Mouse (Mus musculus) midbrain, embryonic 14.5 days (tissue): ENCODE measurements around the gene Pnck. TPM values are rescaled to one million over a fixed set of nuclear protein-coding genes. Genes with fewer than 3 reads are reported as not detected.

Experiments
- ATAC-seq: fragments of 200-750 bp; cut with Nextera tagmentation; 2 replicates; pipeline ENCODE4 v1.8.0; 2017; ENCODE audit warnings: moderate number of reproducible peaks, moderate library complexity; ENCODE audit not compliant: low FRiP score, low TSS enrichment
- DNase-seq: peaks from one replicate; pipeline ENCODE4 v3.0.0-alpha.2; 2015
- H3K27ac ChIP-seq: fragments of 300-500 bp; sonication (generic); replicated peaks from 2 replicates; pipeline ENCODE4 v1.5.1; 2014; ENCODE audit warnings: mild to moderate bottlenecking, low read depth, low read length, moderate library complexity
- H3K27me3 ChIP-seq: fragments of 300-500 bp; sonication (generic); 2 replicates; pipeline ENCODE4 v1.6.1; 2014; ENCODE audit warnings: low read length, control low read depth, mixed read lengths; ENCODE audit not compliant: control insufficient read depth, insufficient read depth
- H3K36me3 ChIP-seq: fragments of 300-500 bp; sonication (generic); 2 replicates; pipeline ENCODE4 v1.6.1; 2014; ENCODE audit warnings: low read length, control low read depth; ENCODE audit not compliant: control insufficient read depth, insufficient read depth
- H3K4me1 ChIP-seq: fragments of 300-500 bp; sonication (generic); 2 replicates; pipeline ENCODE4 v1.6.1; 2014; ENCODE audit warnings: mild to moderate bottlenecking, antibody characterized with exemption, low read length, control low read depth; ENCODE audit not compliant: control insufficient read depth, insufficient read depth
- H3K4me2 ChIP-seq: fragments of 300-500 bp; sonication (generic); 2 replicates; pipeline ENCODE4 v1.6.1; 2014; ENCODE audit warnings: mild to moderate bottlenecking, low read length, moderate library complexity
- H3K4me3 ChIP-seq: fragments of 300-500 bp; sonication (generic); replicated peaks from 2 replicates; pipeline ENCODE4 v1.5.1; 2014; ENCODE audit warnings: low read depth, low read length
- H3K9ac ChIP-seq: fragments of 300-500 bp; sonication (generic); replicated peaks from 2 replicates; pipeline ENCODE4 v1.6.1; 2014; ENCODE audit warnings: mild to moderate bottlenecking, low read length, moderate library complexity
- H3K9me3 ChIP-seq: fragments of 300-500 bp; sonication (generic); 2 replicates; pipeline ENCODE4 v1.6.1; 2016; ENCODE audit warnings: low read length, control low read depth, mixed read lengths; ENCODE audit not compliant: control insufficient read depth
- WGBS: fragments of 180-500 bp; shearing (Covaris S2); extraction: QIAGEN DNeasy Blood & Tissue Kit; methylation state at CpG from one replicate; pipeline ENCODE4 v1.1.7; 2014; 5-methylcytosine and 5-hydroxymethylcytosine counted together
- polyA plus RNA-seq: library from polyadenylated mRNA; unstranded; fragments of >200 nt; fragmentation: Nextera tagmentation; extraction: Ambion mirVana; gene quantifications from 2 replicates; pipeline ENCODE4 v1.2.1, GENCODE M21; 2014

The Pnck gene
- 138 and 176 TPM in 2 replicates for polyA plus RNA-seq

DNA sequence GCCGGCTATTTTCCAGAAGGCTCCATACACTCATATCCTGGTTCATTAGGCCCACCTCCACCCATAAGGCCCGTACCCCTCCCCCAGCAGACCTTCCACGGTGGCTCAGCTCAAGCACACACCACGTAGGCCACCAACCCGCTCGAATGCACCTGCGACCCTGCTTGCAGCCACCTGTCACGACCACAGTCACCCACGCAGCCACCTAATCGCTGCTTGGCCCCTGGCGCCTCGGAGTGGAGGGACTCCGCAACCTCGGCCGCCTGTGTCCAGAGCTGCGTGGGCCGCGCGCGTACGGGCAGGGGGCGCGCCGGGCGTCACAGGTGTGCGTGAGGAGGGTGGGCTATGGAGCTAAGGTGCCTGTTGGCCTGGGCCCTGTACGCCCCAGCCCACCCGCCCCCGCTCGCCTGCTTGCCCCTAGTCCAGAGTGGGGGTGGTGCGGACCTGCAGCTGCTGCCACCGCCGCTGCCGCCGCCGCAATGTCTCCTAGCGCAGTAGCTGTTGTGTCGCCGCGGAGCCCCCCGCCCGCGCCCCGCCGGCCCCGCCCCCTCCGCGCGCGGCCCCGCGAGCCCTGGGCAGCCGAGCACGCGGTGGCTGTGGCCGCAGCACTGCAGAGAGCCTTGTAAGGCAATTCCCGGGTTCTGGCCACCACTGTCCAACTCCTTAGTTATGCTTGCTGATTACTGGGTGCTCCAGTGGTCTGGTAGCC is at the start of gene Pnck:
Pnck (minus strand) TSS at position 543 of the 709 bp plus-strand sequence.
- H3K27me3 ChIP-seq: no peaks in the 10 kb centered on the region
- H3K9me3 ChIP-seq: no peaks in the 10 kb centered on the region
- H3K4me3 ChIP-seq: peak within 1 kb of the TSS; percentile 48
- peak within 1 kb of the TSS; percentile 57 for H3K4me2 ChIP-seq
- no peaks in the 10 kb centered on the region for H3K36me3 ChIP-seq
- H3K4me1 ChIP-seq: 0 out of 2 replicates have a peak, but pooled peaks cover 5% of the 10 kb centered on the region
- peak; percentile 74 for DNase-seq
- H3K27ac ChIP-seq: peak within 1 kb of the TSS; percentile 60
- ATAC-seq: peak; percentile 74
- 27% methylated on average over 47 of the region's 57 CpGs for WGBS
- peak within 1 kb of the TSS; percentile 49 for H3K9ac ChIP-seq

GRCm38 (mm10) chrX:73700472-73700871 is 40.6 kb upstream of the Pnck start:
- WGBS: 75% methylated on average over 1 of the region's 1 CpGs
- H3K4me2 ChIP-seq: no peak overlapping the region
- no peaks in the 10 kb centered on the region for H3K9me3 ChIP-seq
- no peak overlapping the region for H3K9ac ChIP-seq
- 0 out of 2 replicates have a peak, but pooled peaks cover 10% of the 10 kb centered on the region for H3K36me3 ChIP-seq
- H3K27ac ChIP-seq: no peak overlapping the region
- no peaks in the 10 kb centered on the region for H3K4me1 ChIP-seq
- DNase-seq (peak; percentile 3), ATAC-seq (no peak)
- H3K27me3 ChIP-seq: no peaks in the 10 kb centered on the region
- no peak overlapping the region for H3K4me3 ChIP-seq

DNA sequence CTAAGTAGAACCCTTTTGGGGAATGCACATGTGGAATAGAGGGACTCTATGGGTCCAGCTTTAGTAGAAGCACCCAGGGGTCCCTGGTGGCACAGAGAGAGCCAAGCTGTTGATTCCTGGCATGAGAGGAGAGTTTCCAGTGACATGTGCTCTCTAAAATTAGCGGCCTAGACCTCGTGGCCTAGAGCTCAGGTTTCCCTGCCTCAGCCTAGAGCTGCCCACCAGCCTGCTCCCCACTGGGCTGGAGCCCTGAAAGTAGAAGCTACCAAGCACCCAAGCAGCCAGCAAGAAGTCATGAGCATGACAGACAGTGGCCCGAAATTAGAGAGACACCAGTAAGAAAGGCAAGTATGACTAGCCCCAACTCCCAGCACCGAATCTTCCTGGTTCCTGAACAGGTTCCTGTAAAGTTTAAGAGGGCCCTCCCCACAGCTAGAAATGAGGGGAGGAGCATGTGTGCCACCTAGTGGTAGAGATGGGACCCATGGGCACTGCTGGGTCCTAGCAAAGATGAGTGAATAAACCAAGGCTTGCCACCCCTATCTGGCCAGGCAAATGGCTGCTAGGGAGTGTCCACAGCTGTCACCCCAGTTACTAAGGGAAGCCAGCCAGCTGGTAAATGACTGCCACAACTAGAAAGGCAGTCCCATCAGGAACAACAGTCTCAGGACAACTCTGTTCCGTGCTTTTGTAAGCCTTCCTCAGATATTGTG is 31.2 kb upstream of the Pnck start:
- DNase-seq: peak; percentile 51

GRCm38 (mm10) chrX:73685629-73686028 is 25.7 kb upstream of the Pnck start:
- Histone ChIP-seq H3K4me1 (no peaks in the 10 kb centered on the region), H3K27ac (no peak overlapping the region), H3K4me2 (no peak overlapping the region), H3K9ac (no peak overlapping the region), H3K27me3 (no peaks in the 10 kb centered on the region), H3K4me3 (no peak overlapping the region), H3K36me3 (peaks cover 51% of the 10 kb centered on the region), H3K9me3 (no peaks in the 10 kb centered on the region)
- DNase-seq: no peak
- 85% methylated on average over 3 of the region's 3 CpGs for whole genome bisulfite sequencing
- ATAC-seq: no peak

More for the DNA sequence above, 31.2 kb upstream of the Pnck start:
- H3K9me3 ChIP-seq: no peaks in the 10 kb centered on the region
- no peak overlapping the region for H3K4me3 ChIP-seq
- no peak overlapping the region for H3K9ac ChIP-seq
- H3K27me3 ChIP-seq: no peaks in the 10 kb centered on the region
- H3K4me2 ChIP-seq: no peak overlapping the region
- no peak overlapping the region for H3K27ac ChIP-seq
- 81% methylated on average over 5 of the region's 5 CpGs for WGBS
- ATAC-seq: no peak
- no peaks in the 10 kb centered on the region for H3K4me1 ChIP-seq
- H3K36me3 ChIP-seq: peaks cover 31% of the 10 kb centered on the region

DNA sequence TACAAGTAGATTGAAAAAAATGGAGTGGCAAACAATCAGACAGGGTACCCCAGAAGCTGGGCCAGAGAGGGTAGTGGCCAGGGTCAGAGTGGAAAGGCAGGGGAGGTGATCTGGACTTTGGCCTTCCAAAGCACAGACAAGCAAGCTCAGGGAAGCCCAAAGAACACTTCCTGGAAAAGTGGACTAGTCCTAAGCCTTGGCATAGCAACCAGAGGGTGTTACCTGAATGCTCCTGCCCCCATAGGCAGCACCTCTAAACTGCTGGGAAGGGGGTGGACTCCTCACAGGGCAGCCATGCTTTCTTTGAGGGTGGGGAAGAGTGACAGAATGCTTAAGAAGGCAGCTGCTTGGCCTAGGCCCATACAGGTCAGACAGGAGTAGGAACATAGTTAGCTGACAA is 25.1 kb upstream of the Pnck start:
- ATAC-seq (no peak), DNase-seq (no peak)
- H3K4me3 ChIP-seq: no peak overlapping the region
- H3K27me3 ChIP-seq: no peaks in the 10 kb centered on the region
- no peaks in the 10 kb centered on the region for H3K4me1 ChIP-seq
- peaks cover 57% of the 10 kb centered on the region for H3K36me3 ChIP-seq
- H3K9me3 ChIP-seq: no peaks in the 10 kb centered on the region
- H3K27ac ChIP-seq: no peak overlapping the region
- H3K4me2 ChIP-seq: no peak overlapping the region
- no peak overlapping the region for H3K9ac ChIP-seq

- Histone ChIP-seq H3K27me3 (no peaks in the 10 kb centered on the region), H3K4me3 (no peak overlapping the region), H3K36me3 (peaks cover 54% of the 10 kb centered on the region), H3K4me1 (no peaks in the 10 kb centered on the region), H3K9me3 (no peaks in the 10 kb centered on the region), H3K9ac (no peak overlapping the region), H3K27ac (no peak overlapping the region), H3K4me2 (no peak overlapping the region)
- WGBS: 89% methylated on average over 2 of the region's 2 CpGs
- no peak for DNase-seq
- no peak for ATAC-seq
Observed at GRCm38 (mm10) chrX:73684156-73684555, 24.2 kb upstream of the Pnck start.

- peaks cover 3% of the 10 kb centered on the region; the same call in 1 of the 2 replicates for H3K4me1 ChIP-seq
Observed at GRCm38 (mm10) chrX:73676668-73677067, 16.8 kb upstream of the Pnck start.

DNA sequence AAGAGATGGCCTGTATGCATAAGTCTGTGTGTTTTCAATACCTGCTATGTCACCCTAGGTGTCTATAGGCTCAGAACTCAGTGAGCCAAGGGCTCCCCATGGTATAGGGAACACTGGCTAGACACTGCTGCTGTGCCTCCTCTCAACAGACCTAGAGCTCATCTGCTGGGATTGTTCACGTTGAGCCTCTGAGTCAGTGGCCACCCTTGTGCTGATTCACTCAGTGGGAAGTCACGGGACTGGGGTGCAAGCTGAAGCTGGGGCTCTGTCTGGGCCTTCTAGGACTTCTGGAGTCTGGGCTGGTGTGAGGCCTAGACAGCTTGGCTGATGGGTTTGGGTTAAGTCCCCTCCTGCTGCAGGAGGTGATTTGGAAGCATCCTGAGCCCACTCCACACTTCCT is 15.3 kb upstream of the Pnck start:
- peak overlapping the region; percentile 34 for H3K9ac ChIP-seq
- H3K4me3 ChIP-seq: peak overlapping the region; percentile 53; the same call in 1 of the 2 replicates
- ATAC-seq: no peak
- DNase-seq: no peak
- 63% methylated on average over 2 of the region's 2 CpGs for WGBS
- H3K36me3 ChIP-seq: peaks cover 10% of the 10 kb centered on the region
- no peaks in the 10 kb centered on the region for H3K9me3 ChIP-seq
- peaks cover 3% of the 10 kb centered on the region; the same call in 1 of the 2 replicates for H3K4me1 ChIP-seq
- peak overlapping the region; percentile 68 for H3K4me2 ChIP-seq
- no peaks in the 10 kb centered on the region for H3K27me3 ChIP-seq
- no peak overlapping the region for H3K27ac ChIP-seq

More at GRCm38 (mm10) chrX:73676668-73677067, 16.8 kb upstream of the Pnck start:
- DNase-seq (no peak), ATAC-seq (no peak)
- peaks cover 20% of the 10 kb centered on the region for H3K36me3 ChIP-seq
- 92% methylated on average over 4 of the region's 4 CpGs for WGBS
- no peak overlapping the region for H3K4me2 ChIP-seq
- no peak overlapping the region for H3K27ac ChIP-seq
- no peaks in the 10 kb centered on the region for H3K27me3 ChIP-seq
- H3K9ac ChIP-seq: no peak overlapping the region
- no peaks in the 10 kb centered on the region for H3K9me3 ChIP-seq
- H3K4me3 ChIP-seq: no peak overlapping the region
